Mouse (Mus musculus) G1E-ER4 (cell line): Measurements from ENCODE around the gene Krt6a. TPM values are rescaled to one million over a fixed set of nuclear protein-coding genes. Genes with fewer than 3 reads are reported as not detected.

ENCODE experiments used
- GATA1 ChIP-seq: IDR thresholded peaks from one replicate; pipeline ENCODE4 v1.8.0; 2012; ENCODE audit warnings: low read length, inconsistent platforms
- polyA plus RNA-seq: library from polyadenylated mRNA; stranded (reverse); fragments of >175 nt; gene quantifications from 2 replicates; pipeline ENCODE4 v1.2.3, GENCODE M21; 2012

Krt6a gene
- not detected in 2 replicates for polyA plus RNA-seq

GRCm38 (mm10) chr15:101694207-101694606, at the start of gene Krt6a:
Gene Krt6a, minus strand, starts transcription at chr15:101694307.
- TF ChIP-seq GATA1 = no peak

- TF ChIP-seq GATA1 = no peak
These were observed 48.6 kb upstream of the Krt6a start, which contains the start of gene Krt71 for GRCm38 (mm10) chr15:101742711-101743110. Gene Krt71, minus strand, starts transcription at chr15:101743109.

GRCm38 (mm10) chr15:101737786-101738185, 43.7 kb upstream of the Krt6a start:
- TF ChIP-seq GATA1 = no peak

- no peak for TF ChIP-seq GATA1
These were observed 36.5 kb upstream of the Krt6a start for GRCm38 (mm10) chr15:101730653-101731052.

GRCm38 (mm10) chr15:101724686-101725085, 30.6 kb upstream of the Krt6a start:
- no peak for TF ChIP-seq GATA1

- TF ChIP-seq GATA1 = no peak
These were observed 21.7 kb upstream of the Krt6a start for GRCm38 (mm10) chr15:101715831-101716230.

GRCm38 (mm10) chr15:101714356-101714755, 20.2 kb upstream of the Krt6a start:
- TF ChIP-seq GATA1 = no peak

- no peak for TF ChIP-seq GATA1
These were observed 19.6 kb upstream of the Krt6a start for GRCm38 (mm10) chr15:101713731-101714130.

GRCm38 (mm10) chr15:101712720-101713119, 18.6 kb upstream of the Krt6a start, which contains the start of gene Krt5:
Gene Krt5, minus strand, starts transcription at chr15:101712898.
- TF ChIP-seq GATA1 = no peak

GRCm38 (mm10) chr15:101708683-101709082, 14.6 kb upstream of the Krt6a start:
- no peak for TF ChIP-seq GATA1

GRCm38 (mm10) chr15:101707454-101707853, 13.3 kb upstream of the Krt6a start:
- TF ChIP-seq GATA1 = no peak

GRCm38 (mm10) chr15:101704066-101704465, 10.0 kb upstream of the Krt6a start:
- no peak for TF ChIP-seq GATA1

GRCm38 (mm10) chr15:101702380-101702779, 8.3 kb upstream of the Krt6a start:
- TF ChIP-seq GATA1 = no peak

GRCm38 (mm10) chr15:101699866-101700265, 5.8 kb upstream of the Krt6a start:
- TF ChIP-seq GATA1 = no peak

- no peak for TF ChIP-seq GATA1
These were observed 5.1 kb upstream of the Krt6a start for GRCm38 (mm10) chr15:101699192-101699591.

GRCm38 (mm10) chr15:101697326-101698188, 3.5 kb upstream of the Krt6a start:
- no peak for TF ChIP-seq GATA1

GRCm38 (mm10) chr15:101688161-101688560, 5.9 kb downstream of the Krt6a start:
- no peak for TF ChIP-seq GATA1

- TF ChIP-seq GATA1 = no peak
These were observed 13.9 kb downstream of the Krt6a start, which contains the start of gene Krt6b for GRCm38 (mm10) chr15:101680187-101680586. Gene Krt6b, minus strand, starts transcription at chr15:101680287.
